Mouse (Mus musculus): ENCODE measurements around the gene Scgb1c1. TPM values are rescaled to one million over a fixed set of nuclear protein-coding genes. Genes with fewer than 3 reads are reported as not detected.

Gene Scgb1c1
- polyA plus RNA-seq, 1 experiment from 2014 or later, result not detected

DNA sequence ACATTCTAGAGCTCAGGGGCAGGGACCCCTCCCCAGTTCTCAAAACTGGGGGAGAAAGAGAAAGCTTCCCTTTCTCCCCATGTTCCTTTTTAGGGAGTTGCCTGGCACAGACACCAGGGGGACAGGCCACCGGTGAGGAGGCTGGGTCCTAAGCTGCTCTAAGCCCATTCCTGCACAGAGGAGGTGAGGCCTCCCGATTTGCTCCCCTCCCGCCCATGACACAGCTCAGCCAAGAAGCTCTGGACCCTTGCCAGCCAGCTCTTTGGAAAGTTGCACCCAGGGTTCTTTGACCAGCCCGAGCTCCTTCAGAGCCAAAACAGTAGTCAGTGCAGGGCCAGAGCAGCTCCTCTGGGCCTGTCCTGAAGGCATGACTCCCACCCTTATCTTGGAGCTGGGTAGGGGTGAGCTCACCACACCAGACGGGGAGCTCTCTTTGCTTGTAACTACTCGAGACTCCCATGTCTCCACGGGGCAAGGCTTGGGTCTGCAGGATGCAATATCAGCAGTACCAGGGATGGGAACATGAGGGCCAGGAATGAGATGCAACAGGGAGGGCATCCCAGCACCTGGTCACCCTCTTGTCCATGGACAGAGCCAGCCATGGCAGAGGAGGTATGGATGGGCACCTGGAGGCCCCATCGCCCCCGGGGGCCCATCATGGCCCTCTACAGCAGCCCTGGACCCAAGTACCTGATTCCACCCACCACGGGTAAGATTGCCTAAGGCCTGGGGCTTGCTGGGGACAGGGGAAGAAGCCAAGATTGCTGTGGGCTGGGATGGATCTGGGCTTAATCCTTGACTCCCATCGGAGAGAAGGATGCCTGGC is 2.6 kb downstream of the Scgb1c1 start, which contains the start of gene Odf3:
Gene Odf3, plus strand, starts transcription at position 51 of the 826 bp plus-strand sequence.
- Histone ChIP-seq H3K36me3 (peaks cover 17% of the 10 kb centered on the region), H3K27me3 (replicated peaks) (no peaks in the 10 kb centered on the region), H3K9me3 (no peaks in the 10 kb centered on the region), H3K4me1 (no peaks in the 10 kb centered on the region), H3K9ac (no peak within 1 kb of the TSS), H3K4me2 (replicated peaks) (no peak within 1 kb of the TSS), H3K27ac (no peak within 1 kb of the TSS), H3K4me3 (no peak within 1 kb of the TSS)
- no peak for ATAC-seq (ENCODE audit: low FRiP score, low read depth)
- 75% methylated on average over 11 of the region's 11 CpGs for WGBS

DNA sequence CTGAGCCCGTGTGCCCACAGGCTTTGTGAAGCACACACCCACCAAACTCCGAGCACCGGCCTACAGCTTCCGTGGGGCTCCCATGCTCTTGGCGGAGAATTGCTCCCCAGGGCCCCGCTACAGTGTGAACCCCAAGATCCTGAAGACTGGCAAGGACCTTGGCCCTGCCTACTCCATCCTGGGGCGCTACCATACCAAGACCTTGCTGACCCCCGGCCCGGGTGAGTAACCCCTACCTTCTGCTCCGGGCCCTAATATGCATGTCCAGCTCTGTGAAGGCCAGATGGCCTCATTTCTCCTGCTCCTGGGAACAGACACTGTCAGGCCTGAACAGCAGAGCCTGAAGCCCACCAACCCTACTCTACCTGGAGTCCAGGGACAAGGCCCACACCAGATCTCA is 3.2 kb downstream of the Scgb1c1 start:
- WGBS, result 94% methylated on average over 10 of the region's 10 CpGs
- Histone ChIP-seq H3K9ac (no peak overlapping the region), H3K4me3 (no peak overlapping the region), H3K9me3 (no peaks in the 10 kb centered on the region), H3K4me1 (no peaks in the 10 kb centered on the region), H3K27me3 (replicated peaks) (no peaks in the 10 kb centered on the region), H3K4me2 (replicated peaks) (no peak overlapping the region), H3K27ac (no peak overlapping the region), H3K36me3 (peaks cover 23% of the 10 kb centered on the region)
- ATAC-seq (ENCODE audit: low FRiP score, low read depth), result no peak

- no peaks in the 10 kb centered on the region for H3K27me3 ChIP-seq (replicated peaks)
- H3K27ac ChIP-seq, result no peak overlapping the region
- H3K9me3 ChIP-seq, result no peaks in the 10 kb centered on the region
- H3K4me3 ChIP-seq, result no peak overlapping the region
- H3K4me2 ChIP-seq (replicated peaks), result no peak overlapping the region
- peaks cover 33% of the 10 kb centered on the region for H3K36me3 ChIP-seq
- H3K4me1 ChIP-seq, result peaks cover 11% of the 10 kb centered on the region
- no peak for ATAC-seq (ENCODE audit: low FRiP score, low read depth)
- 96% methylated on average over 4 of the region's 4 CpGs for WGBS
- H3K9ac ChIP-seq, result no peak overlapping the region
Measured at GRCm38 (mm10) chr7:140851916-140852315, 6.6 kb downstream of the Scgb1c1 start.

DNA sequence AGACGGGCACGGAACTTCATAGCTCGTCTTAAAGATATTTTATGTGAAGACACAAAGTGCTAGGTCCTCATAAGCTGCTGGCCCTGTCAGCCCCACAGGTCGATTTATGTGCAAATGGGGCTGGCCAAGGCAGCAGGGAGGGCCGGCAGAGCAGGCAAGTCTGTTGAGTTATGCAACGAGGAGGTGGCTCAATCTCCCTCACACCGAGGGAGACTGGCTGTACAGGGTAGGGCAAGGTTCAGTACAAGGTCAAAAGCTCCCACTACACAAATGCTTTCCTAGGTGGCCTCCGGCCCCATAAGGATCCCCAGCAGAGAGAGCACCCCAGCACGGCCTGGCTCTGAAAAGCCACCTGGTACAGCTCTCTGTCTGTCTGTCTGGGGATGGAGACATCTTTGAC is 8.0 kb downstream of the Scgb1c1 start:
- H3K27ac ChIP-seq, result no peak overlapping the region
- WGBS, result 88% methylated on average over 9 of the region's 9 CpGs
- H3K4me2 ChIP-seq (replicated peaks), result no peak overlapping the region
- no peaks in the 10 kb centered on the region for H3K9me3 ChIP-seq
- no peak for ATAC-seq (ENCODE audit: low FRiP score, low read depth)
- H3K4me1 ChIP-seq, result peaks cover 19% of the 10 kb centered on the region
- H3K4me3 ChIP-seq, result no peak overlapping the region
- H3K27me3 ChIP-seq (replicated peaks), result no peaks in the 10 kb centered on the region
- H3K36me3 ChIP-seq, result peaks cover 33% of the 10 kb centered on the region
- H3K9ac ChIP-seq, result no peak overlapping the region

DNA sequence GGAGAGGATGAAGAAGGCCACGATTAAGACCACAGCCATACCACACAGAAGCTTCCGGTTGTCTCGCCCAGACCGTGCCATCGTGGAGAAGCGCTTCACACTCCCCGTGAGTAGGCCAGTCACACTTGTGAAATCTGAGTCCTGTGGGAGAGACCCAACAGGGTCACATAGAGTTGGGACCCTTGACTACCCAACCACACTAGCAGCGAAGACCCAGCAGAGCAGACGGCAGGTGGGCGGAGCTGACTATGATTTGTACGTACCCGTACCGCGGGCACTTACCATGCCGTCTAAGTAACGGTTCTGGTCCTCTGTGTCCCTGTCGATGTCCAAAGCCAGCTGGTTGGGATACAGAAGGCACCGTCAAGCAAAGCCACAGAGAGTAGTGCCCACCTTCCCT is 9.1 kb downstream of the Scgb1c1 start:
- Histone ChIP-seq H3K9me3 (no peaks in the 10 kb centered on the region), H3K4me2 (replicated peaks) (peak overlapping the region; percentile 97; the same call in 1 of the 2 replicates), H3K4me3 (no peak overlapping the region), H3K27ac (no peak overlapping the region), H3K4me1 (peaks cover 30% of the 10 kb centered on the region), H3K27me3 (replicated peaks) (no peaks in the 10 kb centered on the region), H3K9ac (no peak overlapping the region), H3K36me3 (peaks cover 43% of the 10 kb centered on the region)
- 93% methylated on average over 18 of the region's 18 CpGs for WGBS
- no peak for ATAC-seq (ENCODE audit: low FRiP score, low read depth)

- Histone ChIP-seq H3K4me1 (peaks cover 37% of the 10 kb centered on the region), H3K27ac (no peak overlapping the region), H3K9ac (peak overlapping the region; percentile 94), H3K36me3 (peaks cover 50% of the 10 kb centered on the region), H3K4me3 (peak overlapping the region; percentile 80), H3K27me3 (replicated peaks) (no peaks in the 10 kb centered on the region), H3K9me3 (no peaks in the 10 kb centered on the region), H3K4me2 (replicated peaks) (peak overlapping the region; percentile 97)
- ATAC-seq (ENCODE audit: low FRiP score, low read depth), result no peak
- 77% methylated on average over 9 of the region's 9 CpGs for WGBS
Measured at GRCm38 (mm10) chr7:140855181-140855580, 9.8 kb downstream of the Scgb1c1 start.

DNA sequence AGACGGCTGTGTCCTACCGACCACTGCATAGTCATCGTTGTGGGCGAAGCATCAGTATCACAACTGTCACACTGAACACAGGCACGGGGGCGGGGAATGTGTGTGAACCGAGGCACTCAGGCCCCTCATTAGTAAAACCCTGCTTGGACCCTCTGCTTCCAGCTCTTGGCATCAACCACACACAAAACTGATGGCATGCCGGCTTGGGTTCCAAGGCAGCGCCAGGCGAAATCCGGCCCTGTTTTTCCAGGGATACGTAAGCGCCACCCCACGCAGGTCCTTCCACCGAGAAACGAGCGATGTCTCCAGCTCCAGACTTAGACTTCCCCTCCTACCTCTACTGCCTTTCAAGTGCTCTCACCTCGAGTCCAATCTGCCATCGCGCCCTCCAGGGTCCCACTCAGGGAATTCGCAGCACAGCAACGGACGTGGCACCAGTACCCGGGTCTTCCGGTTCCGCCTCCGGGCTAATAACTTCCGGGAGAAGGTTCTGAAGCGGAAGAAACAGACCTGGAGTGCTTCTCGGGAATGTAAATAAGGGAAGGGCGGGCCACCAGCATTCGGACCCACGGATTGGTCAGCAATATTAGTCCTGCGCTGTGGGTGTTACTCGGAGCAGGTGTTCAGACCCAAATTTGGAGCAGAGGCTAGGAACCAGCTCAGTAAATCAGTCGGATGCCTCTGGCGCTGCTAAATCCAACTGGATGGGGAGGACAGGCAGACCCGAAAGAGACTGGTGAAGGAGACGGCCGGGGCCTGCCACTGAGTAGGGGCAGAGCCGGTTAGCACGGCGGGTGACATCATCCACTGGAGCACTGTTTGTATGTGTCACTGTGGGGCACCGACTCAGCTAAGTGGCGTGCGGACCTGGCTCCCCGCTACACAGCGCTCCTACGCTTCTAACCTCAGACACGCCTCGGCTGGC is 10.8 kb downstream of the Scgb1c1 start, which contains the start of gene Gm45785:
Gene Gm45785, minus strand, starts transcription at position 472 of the 925 bp plus-strand sequence.
- WGBS, result 1% methylated on average over 51 of the region's 51 CpGs
- Histone ChIP-seq H3K9ac (peak within 1 kb of the TSS; percentile 94), H3K4me2 (replicated peaks) (peak within 1 kb of the TSS; percentile 97), H3K4me1 (peaks cover 38% of the 10 kb centered on the region), H3K36me3 (peaks cover 58% of the 10 kb centered on the region), H3K4me3 (peak within 1 kb of the TSS; percentile 80), H3K27me3 (replicated peaks) (no peaks in the 10 kb centered on the region), H3K9me3 (no peaks in the 10 kb centered on the region), H3K27ac (peak within 1 kb of the TSS; percentile 69)
- peak; percentile 84 for ATAC-seq (ENCODE audit: low FRiP score, low read depth)

DNA sequence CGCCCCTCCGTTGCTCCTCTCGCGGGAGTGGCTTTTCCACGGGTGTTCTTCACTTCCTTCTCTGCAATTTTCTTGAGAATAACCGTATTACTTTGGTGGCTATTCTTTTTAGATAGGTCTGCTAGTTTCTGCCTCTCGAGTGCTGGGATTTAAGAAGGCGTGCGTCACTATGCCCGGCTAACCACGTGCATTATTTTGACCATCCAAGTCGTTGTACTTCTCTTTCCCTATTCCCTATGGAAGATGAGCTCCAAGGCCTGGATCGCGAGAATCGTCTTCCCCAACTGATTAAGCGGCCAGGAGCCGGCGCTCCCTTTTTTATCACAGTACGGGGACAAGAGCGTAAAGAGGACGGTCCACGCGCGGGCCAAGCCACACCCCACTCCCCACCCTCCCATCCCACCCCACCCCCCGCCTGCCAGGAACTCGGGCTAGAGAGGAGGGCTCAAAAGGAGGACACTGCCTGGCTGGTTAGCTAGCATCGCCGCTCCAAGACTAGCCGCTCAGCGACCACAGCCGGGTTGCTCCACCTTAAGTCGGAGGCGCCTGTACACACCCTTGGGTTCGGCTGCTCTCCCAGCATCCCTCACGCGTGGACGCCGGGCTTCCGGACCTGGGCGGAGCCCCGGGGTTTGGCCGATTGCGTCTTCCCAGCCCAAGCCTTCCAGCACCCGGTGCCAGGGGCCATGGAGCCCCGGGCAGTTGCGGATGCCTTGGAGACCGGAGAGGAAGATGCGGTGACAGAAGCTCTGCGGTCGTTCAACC is 11.6 kb downstream of the Scgb1c1 start, which contains the start of gene Ric8a:
Gene Ric8a, plus strand, starts transcription at position 173 of the 765 bp plus-strand sequence.
- H3K27ac ChIP-seq, result peak within 1 kb of the TSS; percentile 69
- peak within 1 kb of the TSS; percentile 94 for H3K9ac ChIP-seq
- H3K36me3 ChIP-seq, result peaks cover 60% of the 10 kb centered on the region
- H3K27me3 ChIP-seq (replicated peaks), result no peaks in the 10 kb centered on the region
- H3K4me3 ChIP-seq, result peak within 1 kb of the TSS; percentile 80
- peaks cover 38% of the 10 kb centered on the region for H3K4me1 ChIP-seq
- no peaks in the 10 kb centered on the region for H3K9me3 ChIP-seq
- H3K4me2 ChIP-seq (replicated peaks), result peak within 1 kb of the TSS; percentile 97
- peak; percentile 75 for ATAC-seq (ENCODE audit: low FRiP score, low read depth)
- WGBS, result under 1% methylated on average over 50 of the region's 50 CpGs

GRCm38 (mm10) chr7:140857550-140858505 is 12.5 kb downstream of the Scgb1c1 start, which contains the start of gene Bet1l:
Gene Bet1l (minus strand): TSS chr7:140857577.
- H3K4me2 ChIP-seq (replicated peaks), result peak within 1 kb of the TSS; percentile 97
- ATAC-seq (ENCODE audit: low FRiP score, low read depth), result peak; percentile 49
- H3K27me3 ChIP-seq (replicated peaks), result no peaks in the 10 kb centered on the region
- peaks cover 38% of the 10 kb centered on the region for H3K4me1 ChIP-seq
- H3K36me3 ChIP-seq, result peaks cover 60% of the 10 kb centered on the region
- H3K9me3 ChIP-seq, result no peaks in the 10 kb centered on the region
- WGBS, result 40% methylated on average over 40 of the region's 40 CpGs
- peak within 1 kb of the TSS; percentile 80 for H3K4me3 ChIP-seq
- H3K27ac ChIP-seq, result peak within 1 kb of the TSS; percentile 69
- H3K9ac ChIP-seq, result peak within 1 kb of the TSS; percentile 94

DNA sequence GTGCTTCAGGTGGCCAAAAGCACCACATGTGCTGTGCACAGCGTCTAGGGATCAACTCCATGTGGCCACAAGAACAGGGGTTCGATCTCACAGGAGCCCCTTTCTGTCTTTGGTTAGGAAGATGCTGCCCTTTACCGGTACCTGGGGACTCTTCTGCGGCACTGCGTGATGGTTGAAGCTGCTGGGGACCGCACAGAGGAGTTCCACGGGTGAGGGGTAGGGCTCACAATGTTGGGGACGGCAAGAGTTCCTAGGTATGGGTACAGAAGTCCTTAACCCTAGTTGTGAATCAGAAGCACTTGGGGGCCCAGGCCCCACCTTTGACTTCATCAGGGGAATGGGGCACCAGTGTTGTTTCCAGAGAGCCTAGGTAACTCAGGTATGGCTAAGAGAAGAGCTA is 13.4 kb downstream of the Scgb1c1 start:
- Histone ChIP-seq H3K27ac (no peak overlapping the region), H3K36me3 (peaks cover 60% of the 10 kb centered on the region), H3K4me3 (peak overlapping the region; percentile 80), H3K4me1 (peaks cover 38% of the 10 kb centered on the region), H3K4me2 (replicated peaks) (peak overlapping the region; percentile 97), H3K27me3 (replicated peaks) (no peaks in the 10 kb centered on the region), H3K9me3 (no peaks in the 10 kb centered on the region), H3K9ac (peak overlapping the region; percentile 94; the same call in 1 of the 2 replicates)
- ATAC-seq (ENCODE audit: low FRiP score, low read depth), result no peak
- 98% methylated on average over 8 of the region's 8 CpGs for WGBS

Measured in neural tube, embryonic 12.5 days (tissue).